Mouse (Mus musculus) thymus, adult 2 months (tissue): ENCODE results near the gene Hsph1.

Source experiments
- CTCF ChIP-seq: fragments of 200-500 bp; IDR thresholded peaks from 2 replicates; pipeline ENCODE4 v1.5.1; 2012; ENCODE audit warnings: mild to moderate bottlenecking, control low read depth, low read length, moderate library complexity, borderline replicate concordance; ENCODE audit not compliant: control insufficient read depth, poor library complexity, insufficient read depth; ENCODE audit errors: extremely low read depth
- POLR2A ChIP-seq: fragments of 200-500 bp; IDR thresholded peaks from 2 replicates; pipeline ENCODE4 v1.6.1; 2012; ENCODE audit warnings: mild to moderate bottlenecking, low read length, control low read depth, moderate library complexity; ENCODE audit not compliant: control insufficient read depth, poor library complexity, insufficient read depth; ENCODE audit errors: extremely low read depth

GRCm38 (mm10) chr5:149616138-149616537 lies 20.0 kb downstream of the Hsph1 start:
- no peak for TF ChIP-seq POLR2A
- TF ChIP-seq CTCF, result no peak
